Mouse (Mus musculus): ENCODE results near the gene Dlg4.

Gene Dlg4

GRCm38 (mm10) chr11:70019495-70020021 is 2.8 kb downstream of the Dlg4 start:
- no peak for DNase-seq (ENCODE audit: low read depth)

GRCm38 (mm10) chr11:70020022-70020631 is 3.4 kb downstream of the Dlg4 start:
- peak; percentile 53 for DNase-seq (ENCODE audit: low read depth)

- DNase-seq (ENCODE audit: low read depth) = peak; percentile 84
These were observed 4.1 kb downstream of the Dlg4 start for GRCm38 (mm10) chr11:70020731-70021263.

- peak; percentile 98 for DNase-seq (ENCODE audit: low read depth)
These were observed 4.8 kb downstream of the Dlg4 start for GRCm38 (mm10) chr11:70021264-70022132.

GRCm38 (mm10) chr11:70023481-70024150 is 6.9 kb downstream of the Dlg4 start:
- DNase-seq (ENCODE audit: low read depth) = no peak

- DNase-seq (ENCODE audit: low read depth) = no peak
These were observed 7.4 kb downstream of the Dlg4 start for GRCm38 (mm10) chr11:70024151-70024514.

GRCm38 (mm10) chr11:70026689-70027088 is 9.9 kb downstream of the Dlg4 start:
- no peak for DNase-seq (ENCODE audit: low read depth)

GRCm38 (mm10) chr11:70027397-70027796 is 10.7 kb downstream of the Dlg4 start:
- peak; percentile 59 for DNase-seq (ENCODE audit: low read depth)

GRCm38 (mm10) chr11:70028401-70029129 is 11.8 kb downstream of the Dlg4 start:
- DNase-seq (ENCODE audit: low read depth) = no peak

GRCm38 (mm10) chr11:70029130-70029801 is 12.5 kb downstream of the Dlg4 start:
- peak; percentile 97 for DNase-seq (ENCODE audit: low read depth)

- no peak for DNase-seq (ENCODE audit: low read depth)
These were observed 13.2 kb downstream of the Dlg4 start for GRCm38 (mm10) chr11:70029829-70030550.

GRCm38 (mm10) chr11:70030651-70031320 is 14.0 kb downstream of the Dlg4 start:
- DNase-seq (ENCODE audit: low read depth) = no peak

- no peak for DNase-seq (ENCODE audit: low read depth)
These were observed 14.6 kb downstream of the Dlg4 start for GRCm38 (mm10) chr11:70031321-70031670.

- DNase-seq (ENCODE audit: low read depth) = no peak
These were observed 21.4 kb downstream of the Dlg4 start for GRCm38 (mm10) chr11:70038174-70038573.

GRCm38 (mm10) chr11:70039631-70040030 is 22.9 kb downstream of the Dlg4 start:
- no peak for DNase-seq (ENCODE audit: low read depth)

GRCm38 (mm10) chr11:70040184-70040583 is 23.4 kb downstream of the Dlg4 start:
- DNase-seq (ENCODE audit: low read depth) = no peak

- no peak for DNase-seq (ENCODE audit: low read depth)
These were observed 25.8 kb downstream of the Dlg4 start for GRCm38 (mm10) chr11:70042309-70043085.

- DNase-seq (ENCODE audit: low read depth) = no peak
These were observed 26.9 kb downstream of the Dlg4 start for GRCm38 (mm10) chr11:70043665-70044064.

GRCm38 (mm10) chr11:70045435-70045834 is 28.7 kb downstream of the Dlg4 start:
- no peak for DNase-seq (ENCODE audit: low read depth)

All from induced T-regulatory cell, adult 2 months (primary cell).